Mouse (Mus musculus) neural tube, embryonic 15.5 days (tissue): Measurements from ENCODE around the gene Amer2. TPM values are rescaled to one million over a fixed set of nuclear protein-coding genes. Genes with fewer than 3 reads are reported as not detected.
A peak's percentile ranks its signal among the peaks of the same experiment; 100 is the strongest.

Source experiments
- ATAC-seq: fragments of 200-750 bp; cut with Nextera tagmentation; 2 replicates; pipeline ENCODE4 v1.8.0; 2017; ENCODE audit warnings: mild to moderate bottlenecking, moderate TSS enrichment, moderate library complexity; ENCODE audit not compliant: low FRiP score
- H3K27ac ChIP-seq: fragments of 300-500 bp; sonication (generic); replicated peaks from 2 replicates; pipeline ENCODE4 v1.5.1; 2015; ENCODE audit warnings: mild to moderate bottlenecking, inconsistent platforms
- H3K27me3 ChIP-seq: fragments of 300-500 bp; sonication (generic); replicated peaks from 2 replicates; pipeline ENCODE4 v1.6.1; 2015; ENCODE audit warnings: inconsistent platforms
- H3K36me3 ChIP-seq: fragments of 300-500 bp; sonication (generic); 2 replicates; pipeline ENCODE4 v1.6.1; 2015; ENCODE audit warnings: inconsistent platforms
- H3K4me1 ChIP-seq: fragments of 300-500 bp; sonication (generic); 2 replicates; pipeline ENCODE4 v1.6.1; 2015; ENCODE audit warnings: inconsistent platforms
- H3K4me2 ChIP-seq: fragments of 300-500 bp; sonication (generic); 2 replicates; pipeline ENCODE4 v1.6.1; 2015; ENCODE audit warnings: inconsistent platforms, mild to moderate bottlenecking, moderate library complexity
- H3K4me3 ChIP-seq: fragments of 300-500 bp; sonication (generic); replicated peaks from 2 replicates; pipeline ENCODE4 v1.5.1; 2015; ENCODE audit warnings: mild to moderate bottlenecking, inconsistent platforms
- H3K9ac ChIP-seq: fragments of 300-500 bp; sonication (generic); replicated peaks from 2 replicates; pipeline ENCODE4 v1.6.1; 2015; ENCODE audit warnings: mild to moderate bottlenecking, inconsistent platforms
- H3K9me3 ChIP-seq: fragments of 300-500 bp; sonication (generic); replicated peaks from 2 replicates; pipeline ENCODE4 v1.6.1; 2016; ENCODE audit warnings: inconsistent platforms
- WGBS: fragments of 180-500 bp; shearing (Covaris S2); methylation state at CpG from one replicate; pipeline ENCODE4 v1.1.7; 2015; ENCODE audit warnings: mixed read lengths; 5-methylcytosine and 5-hydroxymethylcytosine counted together
- polyA plus RNA-seq: library from polyadenylated mRNA; unstranded; fragments of >200 nt; fragmentation: Nextera tagmentation; extraction: Ambion mirVana; gene quantifications from 2 replicates; pipeline ENCODE4 v1.2.1, GENCODE M21; 2015

Amer2 gene
- polyA plus RNA-seq, 1 experiment from 2014 or later: 30.5 TPM

DNA sequence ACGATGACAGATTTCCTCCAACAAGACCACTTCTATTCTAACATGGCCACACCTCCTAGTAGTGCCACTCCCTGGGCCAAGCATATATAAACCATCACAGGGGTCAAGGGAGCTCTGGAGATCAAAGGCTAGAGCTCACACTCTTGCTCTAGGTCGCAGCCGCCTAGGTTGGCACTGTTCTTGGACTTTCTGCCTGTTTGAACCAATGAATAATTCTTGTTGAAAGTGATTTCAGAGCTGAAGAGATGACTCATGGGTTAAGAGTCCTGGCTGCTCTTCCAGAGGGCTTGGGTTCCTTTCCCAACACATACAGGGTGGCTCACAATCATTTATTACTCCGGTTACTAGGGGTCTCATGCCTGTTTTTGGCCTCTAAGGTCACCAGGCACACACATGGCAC is 24.3 kb downstream of the Amer2 start:
- H3K4me2 ChIP-seq: no peak overlapping the region
- H3K4me1 ChIP-seq: peaks cover 13% of the 10 kb centered on the region
- H3K9me3 ChIP-seq: no peaks in the 10 kb centered on the region
- H3K4me3 ChIP-seq: no peak overlapping the region
- H3K27ac ChIP-seq: no peak overlapping the region
- H3K36me3 ChIP-seq: no peaks in the 10 kb centered on the region
- no peak for ATAC-seq
- 93% methylated on average over 4 of the region's 4 CpGs for WGBS
- no peak overlapping the region for H3K9ac ChIP-seq
- H3K27me3 ChIP-seq: no peaks in the 10 kb centered on the region

GRCm38 (mm10) chr14:60398861-60399260 is 25.8 kb downstream of the Amer2 start:
- no peak overlapping the region for H3K4me3 ChIP-seq
- no peaks in the 10 kb centered on the region for H3K27me3 ChIP-seq
- ATAC-seq: peak; percentile 91
- H3K4me2 ChIP-seq: no peak overlapping the region
- H3K9ac ChIP-seq: no peak overlapping the region
- H3K9me3 ChIP-seq: no peaks in the 10 kb centered on the region
- no peaks in the 10 kb centered on the region for H3K36me3 ChIP-seq
- peak overlapping the region; percentile 60 for H3K27ac ChIP-seq
- H3K4me1 ChIP-seq: peaks cover 21% of the 10 kb centered on the region
- 9% methylated on average over 7 of the region's 7 CpGs for WGBS

DNA sequence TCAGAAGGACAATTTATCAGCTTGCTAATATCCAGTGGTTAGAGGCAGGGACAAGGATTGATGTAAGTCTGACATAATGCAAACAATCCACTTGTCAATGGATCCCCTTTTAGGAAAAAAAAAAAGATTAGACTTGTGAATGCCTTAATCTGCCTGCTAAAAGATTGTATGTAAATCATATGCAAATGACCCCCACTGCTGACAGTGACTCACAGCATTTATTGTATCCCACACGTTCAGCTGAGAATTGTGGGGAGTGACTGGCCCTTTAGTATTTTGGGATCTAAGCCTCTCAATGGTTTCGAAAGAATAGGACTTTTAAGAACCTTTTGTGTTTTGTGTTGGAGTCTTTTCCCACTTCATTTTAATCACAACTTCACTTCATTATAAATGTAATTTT is 30.2 kb downstream of the Amer2 start:
- Histone ChIP-seq H3K27me3 (no peaks in the 10 kb centered on the region), H3K9ac (no peak overlapping the region), H3K4me1 (peaks cover 21% of the 10 kb centered on the region), H3K4me3 (no peak overlapping the region), H3K36me3 (no peaks in the 10 kb centered on the region), H3K4me2 (no peak overlapping the region), H3K9me3 (no peaks in the 10 kb centered on the region), H3K27ac (no peak overlapping the region)
- no peak for ATAC-seq
- 40% methylated on average over 2 of the region's 2 CpGs for WGBS

GRCm38 (mm10) chr14:60405829-60406228 is 32.8 kb downstream of the Amer2 start:
- Histone ChIP-seq H3K4me2 (no peak overlapping the region), H3K27me3 (no peaks in the 10 kb centered on the region), H3K9me3 (no peaks in the 10 kb centered on the region), H3K36me3 (no peaks in the 10 kb centered on the region), H3K9ac (no peak overlapping the region), H3K27ac (no peak overlapping the region), H3K4me1 (peaks cover 35% of the 10 kb centered on the region), H3K4me3 (no peak overlapping the region)
- no peak for ATAC-seq
- 82% methylated on average over 2 of the region's 2 CpGs for WGBS

GRCm38 (mm10) chr14:60406543-60406942 is 33.5 kb downstream of the Amer2 start:
- Histone ChIP-seq H3K4me3 (no peak overlapping the region), H3K36me3 (no peaks in the 10 kb centered on the region), H3K9me3 (no peaks in the 10 kb centered on the region), H3K4me1 (peaks cover 36% of the 10 kb centered on the region), H3K27me3 (no peaks in the 10 kb centered on the region), H3K4me2 (no peak overlapping the region), H3K9ac (no peak overlapping the region), H3K27ac (no peak overlapping the region)
- WGBS: 87% methylated on average over 5 of the region's 5 CpGs
- no peak for ATAC-seq

DNA sequence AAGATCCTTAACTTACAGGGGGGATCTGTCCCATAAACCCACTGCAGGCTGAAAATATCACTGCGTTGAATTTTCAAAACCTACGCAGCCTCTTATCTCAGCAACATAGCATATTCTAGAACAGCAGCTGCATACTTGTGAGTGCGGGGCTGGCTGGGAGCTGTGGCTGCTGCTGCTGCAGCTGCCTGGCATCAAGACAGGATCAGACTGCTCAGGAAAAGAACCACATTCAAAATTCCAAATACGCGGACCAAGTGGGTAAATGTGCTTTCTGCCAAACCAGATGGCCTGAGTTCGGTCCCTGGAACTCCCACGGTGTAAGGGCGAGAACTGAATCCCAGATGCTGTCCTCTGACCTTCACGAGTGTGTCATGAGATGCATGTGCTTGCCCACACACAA is 34.3 kb downstream of the Amer2 start:
- Histone ChIP-seq H3K4me3 (no peak overlapping the region), H3K27ac (no peak overlapping the region), H3K36me3 (no peaks in the 10 kb centered on the region), H3K4me1 (peaks cover 31% of the 10 kb centered on the region), H3K9me3 (no peaks in the 10 kb centered on the region), H3K27me3 (no peaks in the 10 kb centered on the region), H3K9ac (no peak overlapping the region), H3K4me2 (no peak overlapping the region)
- ATAC-seq: no peak
- 72% methylated on average over 9 of the region's 9 CpGs for WGBS

- H3K27me3 ChIP-seq: no peaks in the 10 kb centered on the region
- no peak overlapping the region for H3K4me3 ChIP-seq
- no peaks in the 10 kb centered on the region for H3K9me3 ChIP-seq
- H3K27ac ChIP-seq: peak overlapping the region; percentile 70
- 12% methylated on average over 12 of the region's 12 CpGs for WGBS
- H3K4me1 ChIP-seq: peaks cover 35% of the 10 kb centered on the region
- peak; percentile 69 for ATAC-seq
- H3K4me2 ChIP-seq: peak overlapping the region; percentile 47
- H3K9ac ChIP-seq: no peak overlapping the region
- no peaks in the 10 kb centered on the region for H3K36me3 ChIP-seq
Observed at GRCm38 (mm10) chr14:60409702-60410491, 36.8 kb downstream of the Amer2 start.

- Histone ChIP-seq H3K27me3 (no peaks in the 10 kb centered on the region), H3K36me3 (no peaks in the 10 kb centered on the region), H3K27ac (0 out of 2 replicates have a peak overlapping the region, but pooled peaks have one; percentile 7), H3K9ac (no peak overlapping the region), H3K4me1 (peaks cover 37% of the 10 kb centered on the region), H3K4me2 (no peak overlapping the region), H3K9me3 (no peaks in the 10 kb centered on the region), H3K4me3 (no peak overlapping the region)
- ATAC-seq: no peak
- 38% methylated on average over 6 of the region's 6 CpGs for WGBS
Observed at GRCm38 (mm10) chr14:60411229-60411628, 38.2 kb downstream of the Amer2 start.

DNA sequence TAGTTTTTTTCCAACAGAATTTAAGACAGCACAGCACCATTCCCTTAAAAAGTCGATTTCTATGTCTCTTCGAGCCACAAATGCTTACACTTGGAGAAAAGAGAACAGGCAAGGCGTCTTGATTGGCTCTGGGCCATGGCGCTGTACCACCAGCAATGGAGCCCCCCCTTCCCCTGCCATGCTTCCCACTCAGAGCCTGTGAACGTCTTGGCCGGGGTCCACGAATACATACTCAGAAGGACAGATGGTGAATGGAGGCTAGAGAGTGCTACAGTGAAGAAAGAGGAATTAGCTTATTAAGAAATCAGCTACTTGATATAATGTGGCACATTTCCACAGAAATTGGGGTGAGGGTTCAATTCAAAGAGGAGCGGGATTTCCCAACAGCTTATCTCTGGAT is 41.6 kb downstream of the Amer2 start:
- Histone ChIP-seq H3K4me1 (peaks cover 27% of the 10 kb centered on the region), H3K4me3 (no peak overlapping the region), H3K36me3 (no peaks in the 10 kb centered on the region), H3K9ac (no peak overlapping the region), H3K4me2 (no peak overlapping the region), H3K27me3 (no peaks in the 10 kb centered on the region), H3K27ac (0 out of 2 replicates have a peak overlapping the region, but pooled peaks have one; percentile 28), H3K9me3 (no peaks in the 10 kb centered on the region)
- 48% methylated on average over 8 of the region's 8 CpGs for WGBS
- no peak for ATAC-seq

- no peaks in the 10 kb centered on the region for H3K36me3 ChIP-seq
- no peak overlapping the region for H3K4me2 ChIP-seq
- no peaks in the 10 kb centered on the region for H3K9me3 ChIP-seq
- WGBS: 86% methylated on average over 5 of the region's 5 CpGs
- no peak overlapping the region for H3K9ac ChIP-seq
- no peak overlapping the region for H3K4me3 ChIP-seq
- no peak overlapping the region for H3K27ac ChIP-seq
- no peaks in the 10 kb centered on the region for H3K27me3 ChIP-seq
- H3K4me1 ChIP-seq: peaks cover 15% of the 10 kb centered on the region
- ATAC-seq: no peak
Observed at GRCm38 (mm10) chr14:60417924-60418323, 44.9 kb downstream of the Amer2 start.

GRCm38 (mm10) chr14:60422920-60423319 is 49.9 kb downstream of the Amer2 start:
- H3K27me3 ChIP-seq: no peaks in the 10 kb centered on the region
- H3K4me2 ChIP-seq: no peak overlapping the region
- H3K27ac ChIP-seq: no peak overlapping the region
- no peak overlapping the region for H3K9ac ChIP-seq
- no peak for ATAC-seq
- peaks cover 4% of the 10 kb centered on the region for H3K4me1 ChIP-seq
- H3K4me3 ChIP-seq: no peak overlapping the region
- 97% methylated on average over 2 of the region's 2 CpGs for WGBS
- no peaks in the 10 kb centered on the region for H3K36me3 ChIP-seq
- no peaks in the 10 kb centered on the region for H3K9me3 ChIP-seq

GRCm38 (mm10) chr14:60424174-60424573 is 51.1 kb downstream of the Amer2 start:
- H3K4me2 ChIP-seq: no peak overlapping the region
- no peaks in the 10 kb centered on the region for H3K27me3 ChIP-seq
- no peak overlapping the region for H3K9ac ChIP-seq
- H3K9me3 ChIP-seq: no peaks in the 10 kb centered on the region
- no peaks in the 10 kb centered on the region for H3K36me3 ChIP-seq
- ATAC-seq: no peak
- H3K4me3 ChIP-seq: no peak overlapping the region
- WGBS: 66% methylated on average over 3 of the region's 3 CpGs
- no peak overlapping the region for H3K27ac ChIP-seq
- peaks cover 11% of the 10 kb centered on the region for H3K4me1 ChIP-seq
